Mouse (Mus musculus) erythroid progenitor cell, adult 5-6 weeks (primary cell): ENCODE results near the gene Vstm4. TPM values are rescaled to one million over a fixed set of nuclear protein-coding genes. Genes with fewer than 3 reads are reported as not detected.

ENCODE experiments used
- ATAC-seq: replicated peaks from 2 replicates; pipeline ENCODE4 v1.8.0; 2016; ENCODE audit warnings: moderate number of reproducible peaks, mild to moderate bottlenecking, moderate TSS enrichment, inconsistent platforms; ENCODE audit not compliant: poor library complexity, low FRiP score, severe bottlenecking
- total RNA-seq, 2 experiments: library from RNA; stranded (forward) in 1 of 2; stranded (reverse) in 1 of 2; fragments of 150-400 nt in 1 of 2; fragments of 186-747, 209-891 nt in 1 of 2; gene quantifications; 2 replicates each; pipeline versions ENCODE4 v1.2.3 to v1.2.4; 2015 to 2017; ENCODE audit warnings: low replicate concordance in 2 of 2

The Vstm4 gene
- total RNA-seq, 2 experiments from 2014 or later = 1.3 to 2.6 TPM

DNA sequence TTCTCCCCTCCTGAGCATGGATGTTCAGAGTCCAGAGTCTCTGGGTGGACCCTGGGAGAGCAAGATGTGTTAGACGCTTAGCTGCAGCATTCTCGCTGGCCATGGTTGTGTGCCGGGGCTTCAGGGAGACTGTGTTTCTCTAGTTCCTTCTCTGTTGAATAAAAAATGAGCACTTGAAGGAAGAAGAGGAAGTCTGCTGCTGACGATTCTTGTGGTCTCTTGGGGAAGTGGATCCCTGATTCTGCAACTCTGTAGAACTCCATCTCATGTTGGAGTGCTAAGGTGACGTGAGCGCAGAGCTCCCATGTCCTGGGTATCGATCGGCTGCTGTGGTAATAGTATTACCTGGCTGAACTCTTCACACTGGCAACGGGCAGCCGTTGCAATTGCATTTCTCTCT, 75.2 kb downstream of the Vstm4 start:
- no peak for ATAC-seq

DNA sequence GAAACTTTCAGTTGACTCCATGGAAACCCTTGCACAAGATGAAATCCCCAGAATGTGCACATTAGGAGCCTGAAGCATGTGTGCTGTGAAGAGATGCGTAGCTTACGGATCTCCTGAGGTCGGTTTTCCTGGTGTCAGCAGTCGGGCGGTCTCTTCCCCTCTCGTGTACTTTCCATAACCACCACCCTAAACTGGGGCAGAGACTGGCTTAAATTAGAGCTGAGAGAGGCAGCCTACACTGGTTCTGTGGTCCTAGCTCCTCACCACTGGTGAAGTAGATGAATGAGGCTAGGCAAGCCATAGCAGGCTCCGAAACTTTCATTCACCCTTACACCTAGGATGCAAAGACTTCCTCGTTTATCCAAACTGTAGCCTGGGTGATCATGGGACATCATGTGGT, 75.7 kb downstream of the Vstm4 start:
- ATAC-seq = no peak

DNA sequence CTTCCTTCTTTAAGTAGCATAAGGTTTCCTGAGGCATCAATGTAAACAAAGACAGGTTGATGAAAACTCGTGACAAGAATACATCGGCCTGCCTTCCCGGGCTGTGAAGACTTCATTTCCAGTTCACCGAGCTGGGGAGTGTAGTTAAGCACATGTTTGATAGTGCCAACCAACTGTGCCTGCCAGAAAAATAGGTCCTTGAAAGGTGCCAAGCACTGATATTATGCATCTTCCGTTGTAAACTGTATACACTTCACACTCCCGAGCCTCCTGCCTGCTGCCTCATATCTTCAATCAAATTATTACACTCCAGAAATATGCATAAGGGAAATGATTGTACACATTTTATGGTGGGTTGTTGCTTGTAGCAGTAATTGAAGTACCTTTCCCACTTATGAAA, 77.5 kb downstream of the Vstm4 start:
- ATAC-seq = no peak

DNA sequence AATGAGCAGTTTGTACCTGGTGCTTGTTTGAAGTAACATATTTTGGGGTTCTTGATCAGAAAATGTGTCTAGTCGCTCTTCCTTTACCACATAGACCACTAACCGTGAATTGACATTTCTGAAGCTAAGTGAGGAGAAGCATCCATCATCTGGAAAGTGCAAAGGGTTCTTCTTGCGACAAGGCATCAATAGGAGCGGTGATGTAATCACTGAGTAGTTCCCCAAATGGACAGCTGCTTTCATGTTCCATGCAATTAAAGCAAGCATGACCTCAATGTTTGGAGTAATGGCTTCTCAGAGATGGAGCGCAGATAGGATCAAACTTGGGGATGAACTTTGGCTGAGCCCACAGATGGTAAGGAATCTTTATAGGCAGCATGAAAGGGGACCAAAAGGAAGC, 82.7 kb downstream of the Vstm4 start:
- ATAC-seq = no peak

DNA sequence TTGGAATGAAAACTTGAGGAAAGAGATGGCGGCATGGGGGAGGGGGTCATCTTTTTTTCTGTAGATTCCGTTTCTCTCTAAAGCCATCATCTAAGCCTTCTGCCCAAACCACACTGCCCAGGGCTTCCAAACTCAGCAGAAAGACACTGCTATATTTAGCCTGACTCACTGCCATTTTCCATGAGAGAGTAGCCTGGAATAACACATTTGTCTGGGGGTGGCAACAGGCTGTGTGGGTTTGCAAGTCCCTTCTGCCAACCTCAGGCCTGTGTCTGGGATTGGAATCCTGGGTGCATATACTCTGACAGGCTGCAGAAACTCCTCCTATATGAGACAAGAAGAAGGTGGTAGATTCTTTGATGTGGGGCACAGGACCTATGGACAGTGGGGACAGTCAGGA, 91.0 kb downstream of the Vstm4 start:
- no peak for ATAC-seq

DNA sequence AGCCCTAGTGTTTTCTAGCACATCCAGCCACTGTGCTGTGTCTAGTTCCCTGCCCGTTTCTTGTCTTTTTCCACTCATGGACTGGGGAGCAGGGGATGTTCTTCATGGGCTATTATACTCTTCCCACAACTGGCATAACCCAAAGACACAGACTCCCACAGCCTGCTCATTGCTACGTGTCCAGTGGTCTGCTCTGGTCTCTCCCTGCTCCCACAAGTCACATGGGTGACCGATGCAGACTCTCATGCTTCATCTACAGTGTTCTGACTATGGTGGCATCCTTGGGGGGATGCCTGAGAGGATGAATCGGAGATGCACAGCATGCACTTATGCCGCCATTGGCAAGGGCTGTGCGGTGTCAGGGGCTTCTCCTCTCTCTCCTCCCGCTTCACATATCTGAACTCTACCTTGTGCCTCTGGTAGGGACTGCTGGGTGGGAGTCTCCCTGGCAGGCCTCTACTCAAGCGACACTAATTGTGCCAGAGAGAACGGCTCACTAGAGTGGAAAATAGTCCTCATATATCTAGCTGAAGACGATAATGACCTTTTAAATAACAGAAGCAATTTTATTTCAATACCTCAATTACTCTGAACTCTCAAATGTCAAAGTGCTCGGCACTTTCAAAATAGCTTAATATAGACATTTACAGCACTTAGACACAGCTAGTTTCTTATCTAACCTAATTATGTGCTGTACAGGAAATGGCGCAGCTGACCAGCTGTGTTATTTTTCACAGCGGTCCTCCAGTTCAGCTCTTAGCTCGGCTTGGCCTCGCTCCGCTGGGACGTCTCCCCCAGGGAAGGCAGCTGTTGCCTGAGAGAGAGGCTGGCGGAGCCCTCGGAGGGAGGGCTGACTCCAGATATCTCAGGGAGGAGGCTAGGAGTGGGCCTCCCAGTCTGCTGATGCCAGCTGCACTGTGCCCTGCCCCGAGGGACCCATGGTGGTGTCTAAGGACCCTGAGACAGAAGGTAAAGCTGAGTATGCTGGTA, 94.1 kb downstream of the Vstm4 start:
- ATAC-seq = no peak

DNA sequence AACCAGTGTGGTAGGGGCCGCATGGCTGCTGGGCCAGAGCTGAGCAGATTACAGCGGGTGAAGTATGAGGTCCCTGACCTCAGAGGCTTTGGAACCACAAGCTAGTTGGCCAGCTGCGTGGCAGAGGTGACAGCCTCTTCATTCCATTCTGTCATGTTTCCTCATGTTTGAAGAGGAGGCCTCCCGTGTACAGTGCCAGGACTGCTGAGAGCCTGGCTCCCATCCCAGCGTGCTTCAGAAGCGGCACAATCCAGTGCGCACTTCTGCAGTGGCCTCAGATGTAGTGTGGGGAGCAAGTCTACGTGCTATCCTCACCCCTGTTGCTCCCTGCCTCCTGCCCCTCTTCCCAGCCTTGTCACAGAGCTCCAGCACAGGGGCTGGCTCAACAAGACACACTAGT, 99.9 kb downstream of the Vstm4 start:
- ATAC-seq = no peak

DNA sequence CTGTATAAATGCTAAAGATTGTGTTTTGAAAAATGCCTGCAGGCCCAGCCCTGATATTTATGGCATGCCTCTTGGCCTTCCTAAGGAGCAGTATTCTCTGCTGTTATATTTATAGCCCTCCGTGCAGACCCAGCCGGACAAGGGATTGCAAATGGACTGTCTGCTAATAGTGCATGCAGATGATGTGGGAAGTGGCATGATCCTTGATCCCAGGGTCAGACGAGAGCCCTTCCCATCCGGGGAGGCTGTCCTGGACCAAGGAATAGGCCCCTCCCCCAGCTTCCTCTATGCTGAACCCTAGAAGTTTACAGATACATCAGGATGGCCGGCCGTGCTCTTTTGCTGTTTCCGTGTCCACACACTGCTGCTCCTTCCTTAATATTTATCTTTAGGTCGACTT, 102.1 kb downstream of the Vstm4 start:
- ATAC-seq = no peak

DNA sequence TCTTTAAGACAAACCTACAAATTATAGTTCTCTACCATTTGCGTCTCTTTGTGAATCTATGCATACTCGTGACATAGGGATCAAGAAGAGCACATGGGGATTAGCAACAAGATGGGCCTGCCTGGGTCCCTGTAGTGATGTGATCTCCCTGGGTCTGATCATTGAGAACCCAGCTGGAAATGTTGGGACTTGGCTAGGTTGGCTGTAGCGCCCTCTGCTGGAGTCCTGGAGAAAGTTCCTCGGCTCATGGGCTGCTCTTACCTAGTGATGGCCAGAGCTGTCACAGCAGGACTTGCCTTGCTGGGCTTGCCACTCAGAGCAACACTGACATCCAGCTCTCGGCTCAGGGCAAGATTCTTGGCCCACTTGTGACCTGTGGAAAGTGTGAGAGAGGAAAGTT, 103.9 kb downstream of the Vstm4 start:
- no peak for ATAC-seq

DNA sequence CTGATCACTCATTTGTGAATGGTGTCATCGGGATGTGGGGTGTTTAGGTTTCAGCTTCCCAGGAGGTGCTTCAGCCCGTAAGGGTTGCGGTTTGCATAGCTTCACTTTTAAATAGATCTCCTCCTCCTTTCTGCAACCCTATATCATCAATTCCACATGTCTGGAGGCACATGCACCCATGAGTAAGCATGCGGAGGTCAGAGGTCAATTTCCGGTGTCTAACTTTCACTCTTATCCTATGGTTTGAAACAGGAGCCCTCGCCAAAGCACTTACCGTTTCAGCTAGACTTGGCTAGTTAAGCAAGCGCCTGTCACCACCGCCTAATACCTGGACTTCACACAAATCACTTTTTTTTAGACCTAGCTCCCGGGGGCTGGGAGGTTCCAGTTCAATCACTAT, 108.2 kb downstream of the Vstm4 start:
- ATAC-seq = no peak

DNA sequence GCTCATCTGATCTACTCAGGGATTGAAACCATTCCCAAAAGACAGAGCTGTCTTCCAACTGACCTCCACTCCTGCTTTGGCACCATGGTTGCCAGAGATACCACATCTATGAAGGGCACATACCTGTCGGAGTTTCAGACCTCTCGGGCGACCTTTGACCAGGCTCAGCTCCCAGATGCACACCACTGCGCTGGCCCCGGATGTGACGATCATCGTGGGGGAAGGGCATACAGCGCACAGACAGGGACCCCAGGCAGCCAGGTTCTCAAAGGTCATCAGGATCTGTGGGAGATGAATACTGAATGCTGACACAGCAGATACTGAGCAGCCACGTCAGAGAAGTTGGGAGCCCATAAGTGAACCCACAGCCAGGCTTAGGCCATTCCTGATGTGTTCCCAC, 114.1 kb downstream of the Vstm4 start:
- ATAC-seq = no peak

DNA sequence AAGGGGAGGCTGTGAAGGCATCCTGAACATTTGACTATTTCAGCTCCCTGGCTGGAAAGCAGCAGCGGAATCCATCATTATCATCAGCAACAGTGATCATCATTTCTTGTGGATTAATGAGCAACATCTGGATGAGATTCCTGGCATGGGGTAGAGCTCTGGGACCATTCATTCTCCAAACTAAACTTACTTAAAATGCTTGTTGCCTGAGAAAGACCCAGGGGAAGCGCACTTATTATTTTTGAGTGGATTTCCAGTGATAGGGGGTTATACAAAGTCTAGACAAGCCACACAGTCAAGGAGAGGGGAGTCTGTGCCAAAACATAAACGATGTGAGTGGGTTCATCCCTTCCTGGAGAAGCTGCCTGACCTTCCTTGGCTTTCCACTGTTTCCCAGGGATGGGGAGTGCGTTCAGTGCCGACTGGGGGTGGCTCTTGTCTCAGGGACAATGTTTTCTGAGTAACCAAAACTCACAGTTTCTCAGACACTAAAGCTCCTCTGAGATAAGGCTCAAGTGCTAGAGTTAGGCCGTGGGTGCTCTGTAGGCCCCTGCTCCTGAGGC, 127.7 kb downstream of the Vstm4 start:
- no peak for ATAC-seq

DNA sequence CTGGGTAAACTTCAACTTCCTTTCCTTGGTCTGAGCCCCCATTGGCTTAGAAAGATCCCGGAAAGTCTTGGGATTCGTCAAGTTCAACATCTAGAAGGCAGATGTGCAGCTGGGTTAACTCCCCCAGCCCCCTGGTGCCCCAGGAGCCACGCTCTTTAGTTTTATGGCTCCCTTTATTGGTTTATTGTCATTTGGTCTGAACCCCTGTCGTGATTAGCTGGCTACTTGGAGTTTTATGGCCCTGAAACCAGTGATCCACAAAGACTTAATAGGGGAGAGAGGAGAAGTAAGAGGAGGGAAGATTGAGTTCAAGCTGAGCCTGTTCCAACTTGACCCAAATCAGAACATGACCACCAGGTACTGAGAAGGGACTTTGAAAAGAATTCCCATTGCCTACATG, 130.1 kb downstream of the Vstm4 start:
- ATAC-seq = no peak

Other genes starting within 250 kb of the Vstm4 start
- gene 3425401B19Rik, start 171.5 kb upstream of the Vstm4 start, total RNA-seq (2015; ENCODE audit: low replicate concordance) = not detected in 2 replicates
- gene 3425401B19Rik, start 171.5 kb upstream of the Vstm4 start, total RNA-seq (2017; ENCODE audit: low replicate concordance) = not detected in 2 replicates
- 1.8 and 4.6 TPM in 2 replicates for gene Tmem273, start 70.8 kb upstream of the Vstm4 start, total RNA-seq (2015; ENCODE audit: low replicate concordance)
- gene Tmem273, start 70.8 kb upstream of the Vstm4 start, total RNA-seq (2017; ENCODE audit: low replicate concordance) = 1.3 and 15.4 TPM in 2 replicates
- not detected in 2 replicates for gene Fam170b, start 22.8 kb upstream of the Vstm4 start, total RNA-seq (2015; ENCODE audit: low replicate concordance)
- gene Fam170b, start 22.8 kb upstream of the Vstm4 start, total RNA-seq (2017; ENCODE audit: low replicate concordance) = not detected in 2 replicates
- gene Lrrc18, start 134.6 kb downstream of the Vstm4 start, total RNA-seq (2015; ENCODE audit: low replicate concordance) = not detected in 2 replicates
- not detected in 2 replicates for gene Lrrc18, start 134.6 kb downstream of the Vstm4 start, total RNA-seq (2017; ENCODE audit: low replicate concordance)